Mouse (Mus musculus) WW6 (cell line): ENCODE results near the gene Fgfr2.
"Not testable (repeated sequence)": the region's sequence is repeated elsewhere in the genome, so short reads cannot be mapped to it uniquely, and the experiment has no call there.

ENCODE experiments used
- DNase-seq: peaks from one replicate; pipeline ENCODE4 v3.0.0-alpha.2; 2013; ENCODE audit warnings: low read depth, low spot score

Gene Fgfr2

GRCm38 (mm10) chr7:132458493-132458892, 664.7 kb downstream of the Fgfr2 start:
- no peak for DNase-seq

DNA sequence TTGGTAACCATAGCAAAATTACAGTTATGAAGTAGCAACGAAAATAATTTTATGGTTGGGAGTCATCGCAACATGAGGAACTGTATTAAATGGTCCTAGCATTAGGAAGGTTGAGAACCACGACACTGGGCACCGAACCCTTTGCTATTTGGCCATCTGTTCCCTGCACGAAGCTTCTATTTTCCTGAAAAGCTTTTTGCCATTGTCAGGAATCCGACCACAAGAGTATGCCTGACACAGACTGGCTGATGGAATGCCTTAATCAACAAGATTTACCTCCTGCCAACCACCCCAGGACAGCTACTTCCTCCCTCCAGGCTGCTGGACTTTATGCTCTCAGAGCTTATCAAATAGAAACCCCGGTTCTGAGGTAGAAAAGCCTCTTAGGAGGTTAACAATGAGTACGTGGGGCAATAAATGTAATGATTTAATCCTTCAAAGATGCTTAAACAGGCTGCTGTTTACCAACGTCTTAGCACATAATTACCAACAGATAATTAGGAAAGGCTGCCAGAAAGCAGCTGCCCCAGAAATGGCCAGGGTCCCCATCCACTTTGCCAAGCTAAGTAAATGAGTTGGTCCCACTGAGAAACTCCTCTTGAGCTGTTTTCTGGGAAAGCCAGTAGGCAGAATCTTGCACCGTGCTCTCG, 668.0 kb downstream of the Fgfr2 start:
- DNase-seq: no peak

DNA sequence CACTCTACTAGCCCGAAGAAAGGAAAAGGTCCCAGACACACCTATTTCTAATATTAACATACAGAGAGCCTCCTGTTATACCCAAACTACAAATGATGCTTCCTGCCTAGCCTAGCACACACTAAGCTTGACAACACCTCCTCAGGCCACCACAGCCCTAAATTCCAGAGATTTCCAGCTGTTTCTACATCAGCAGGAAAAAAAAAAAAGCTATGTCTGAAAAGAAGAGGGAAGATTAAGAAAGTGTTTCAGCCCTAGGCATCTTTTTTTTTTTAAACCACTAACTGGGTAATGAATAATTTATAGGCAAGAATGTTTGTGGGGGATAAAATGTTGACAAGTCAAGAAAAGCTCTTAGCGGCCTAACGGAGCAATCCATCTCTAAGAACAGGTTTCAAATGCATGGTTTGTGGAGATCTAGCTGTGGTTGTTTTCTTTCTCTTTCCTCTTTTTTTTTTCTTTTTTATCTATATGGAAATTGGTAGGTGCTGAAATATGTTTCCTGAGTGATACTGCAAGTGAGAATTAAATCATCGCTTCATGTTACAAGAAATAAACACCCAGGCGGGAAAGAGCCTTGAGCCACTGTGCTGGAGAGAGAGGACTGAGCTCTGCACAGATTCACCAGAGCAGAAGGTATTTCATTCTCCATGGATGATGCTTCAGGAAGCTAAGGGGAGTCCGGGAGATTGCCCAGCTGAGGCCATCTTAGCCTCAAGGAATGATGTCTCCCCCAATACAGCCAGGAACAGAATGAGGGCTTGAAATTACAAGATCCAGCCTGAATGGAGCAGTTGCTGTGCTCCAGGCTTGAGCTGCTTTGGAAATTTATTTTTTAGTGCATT, 673.0 kb downstream of the Fgfr2 start:
- DNase-seq: no peak

DNA sequence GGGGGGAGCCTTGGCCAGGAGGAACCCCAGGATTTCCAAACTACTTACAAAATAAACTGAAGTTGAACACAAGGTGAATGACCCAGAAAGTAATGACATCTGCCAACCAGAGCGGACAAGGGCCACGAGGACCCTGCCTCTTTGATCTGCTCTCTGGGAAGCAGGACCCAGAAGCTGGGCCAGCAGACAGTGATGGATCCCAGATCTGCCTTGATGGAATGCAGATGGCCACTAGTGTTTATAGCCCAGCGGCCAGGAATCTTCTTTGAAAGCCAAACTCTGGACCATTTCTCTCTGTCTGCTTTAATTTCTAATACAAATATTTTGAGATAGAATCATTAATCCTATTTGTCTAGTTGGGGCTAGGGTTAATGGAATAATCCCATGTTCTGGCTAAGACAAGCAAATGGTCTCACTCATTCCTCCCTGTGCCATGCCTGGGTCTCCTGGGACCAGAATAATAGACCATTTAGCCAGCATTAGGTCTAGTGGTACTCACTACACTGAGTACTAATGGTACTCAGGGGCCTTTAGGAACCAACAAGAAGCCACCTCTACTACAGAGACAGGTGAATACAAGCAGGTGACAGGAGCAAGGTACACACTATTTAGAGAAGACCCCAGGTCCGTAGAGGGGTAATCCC, 674.5 kb downstream of the Fgfr2 start:
- DNase-seq: no peak

GRCm38 (mm10) chr7:132447558-132447957, 675.6 kb downstream of the Fgfr2 start:
- no peak for DNase-seq

DNA sequence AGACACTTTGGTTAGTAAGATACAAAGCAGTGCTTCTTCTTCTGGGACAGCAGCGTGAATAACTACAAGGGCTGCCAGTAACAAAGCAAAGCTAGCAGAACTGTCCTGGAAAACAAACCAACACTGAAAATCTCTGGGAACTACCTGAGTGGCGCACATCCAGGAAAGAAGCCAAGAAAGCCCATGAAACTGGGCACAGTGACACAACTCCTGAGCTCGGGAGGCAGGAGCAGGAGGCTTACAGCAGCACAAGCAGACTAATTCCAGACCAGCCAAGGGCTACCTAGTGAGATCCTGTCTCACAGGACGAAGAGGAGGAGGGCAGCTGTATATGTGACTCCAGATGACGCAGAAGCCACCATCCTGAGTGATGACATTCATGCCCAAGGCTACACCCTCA, 676.3 kb downstream of the Fgfr2 start:
- no peak for DNase-seq

GRCm38 (mm10) chr7:132444221-132444620, 678.9 kb downstream of the Fgfr2 start:
- no peak for DNase-seq

GRCm38 (mm10) chr7:132443769-132444168, 679.4 kb downstream of the Fgfr2 start:
- DNase-seq: no peak

DNA sequence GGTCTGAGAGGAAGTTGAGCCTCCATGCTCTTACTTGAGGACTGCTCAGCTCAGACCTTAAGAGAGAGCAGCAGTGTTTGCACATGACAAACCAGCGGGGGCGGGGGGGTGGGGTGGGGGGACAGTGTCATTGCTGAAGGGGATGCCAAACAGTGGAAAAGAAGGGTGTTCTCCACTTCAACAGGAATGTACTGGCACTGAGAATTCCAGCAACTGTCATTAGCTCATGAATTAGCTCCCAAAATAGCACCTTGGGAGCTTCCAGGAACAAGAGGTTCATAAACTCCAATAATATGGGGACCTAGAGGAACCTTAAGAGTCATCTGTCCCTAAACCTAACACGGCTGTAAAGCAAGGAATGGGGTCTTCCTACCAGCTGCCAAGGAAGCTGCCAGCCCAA, 680.0 kb downstream of the Fgfr2 start:
- DNase-seq: no peak

GRCm38 (mm10) chr7:132442133-132442763, 680.9 kb downstream of the Fgfr2 start:
- not testable (repeated sequence) for DNase-seq

GRCm38 (mm10) chr7:132439916-132440315, 683.2 kb downstream of the Fgfr2 start:
- DNase-seq: no peak

DNA sequence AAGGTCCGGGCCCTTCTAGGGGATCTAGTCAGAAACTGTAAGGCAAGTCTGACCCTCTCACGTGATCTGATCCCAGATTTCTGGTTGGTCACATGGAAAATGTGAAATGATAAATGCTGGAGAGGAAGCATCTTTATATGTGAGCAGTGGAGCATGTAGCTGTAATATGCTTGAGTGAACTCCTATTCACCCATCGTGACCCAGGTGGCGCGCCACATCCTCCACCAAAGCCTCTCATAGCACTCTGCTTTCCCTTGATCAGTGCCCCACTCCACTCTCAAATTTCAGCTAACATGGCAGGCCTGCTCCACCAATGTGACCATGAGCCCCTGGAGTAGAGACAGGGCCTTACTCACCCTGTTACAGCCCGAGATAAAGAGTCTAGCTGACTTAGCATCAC, 685.1 kb downstream of the Fgfr2 start:
- no peak for DNase-seq

DNA sequence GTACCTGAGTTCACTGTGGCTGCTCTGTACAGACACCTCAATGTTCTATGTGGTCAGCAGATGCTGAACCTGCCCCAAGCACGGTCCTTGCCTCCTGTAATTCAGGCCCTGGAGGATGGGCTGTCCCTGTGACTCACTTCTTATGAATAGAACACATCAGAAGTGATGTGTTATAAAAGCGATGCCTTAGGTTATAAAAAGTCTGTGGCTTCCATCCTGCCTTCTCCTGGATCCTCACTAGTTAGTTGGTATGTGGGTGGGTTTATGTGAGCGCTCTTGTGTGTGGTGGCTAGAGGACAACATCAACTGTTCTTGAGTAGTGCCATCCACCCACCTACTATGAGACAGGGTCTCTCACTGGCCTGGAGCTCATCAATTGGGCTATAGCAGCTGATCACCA, 685.7 kb downstream of the Fgfr2 start:
- DNase-seq: no peak

- DNase-seq: no peak
Observed at GRCm38 (mm10) chr7:132435486-132436055, 687.6 kb downstream of the Fgfr2 start.

DNA sequence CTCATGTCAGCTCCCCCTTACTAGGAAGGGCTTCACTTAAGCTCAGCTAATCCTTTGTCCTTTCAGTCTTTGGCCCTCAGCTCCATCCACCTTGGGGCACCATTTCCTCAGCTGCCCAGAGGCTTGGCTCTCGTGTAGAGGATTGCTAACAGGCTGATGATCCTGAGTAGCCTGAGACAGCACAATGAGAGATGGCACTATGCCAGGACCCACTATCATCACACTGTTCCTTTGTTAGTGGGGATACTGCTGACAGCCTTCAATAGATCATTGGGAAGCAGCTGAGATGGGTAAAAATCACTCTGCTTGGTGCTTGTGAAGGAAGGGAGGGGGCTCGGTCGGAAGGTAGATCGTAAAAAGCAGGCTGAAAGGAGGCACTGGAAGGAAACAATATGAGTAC, 693.8 kb downstream of the Fgfr2 start:
- no peak for DNase-seq

- no peak for DNase-seq
Observed at GRCm38 (mm10) chr7:132428308-132428707, 694.8 kb downstream of the Fgfr2 start.

DNA sequence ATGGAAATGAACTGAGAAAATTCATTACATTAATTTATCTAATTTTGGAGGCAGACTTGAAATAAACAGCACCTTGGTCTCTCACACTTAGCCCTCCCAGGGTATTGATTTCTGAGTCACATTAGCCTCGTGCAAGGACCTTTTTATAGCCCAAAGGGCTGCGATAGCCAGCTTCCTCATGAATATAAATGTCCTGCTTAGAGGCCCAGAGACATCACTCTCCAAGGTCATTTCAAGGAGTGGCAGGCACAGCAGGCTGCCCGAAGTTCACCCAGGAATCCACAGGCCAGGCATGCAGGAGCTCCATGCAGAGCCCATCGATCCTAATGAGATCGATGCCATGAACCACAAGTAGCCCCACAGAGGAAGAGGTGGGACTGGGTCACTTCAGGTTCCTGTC, 697.1 kb downstream of the Fgfr2 start:
- DNase-seq: no peak

GRCm38 (mm10) chr7:132425364-132425999, 697.7 kb downstream of the Fgfr2 start:
- DNase-seq: no peak

GRCm38 (mm10) chr7:132423570-132423969, 699.6 kb downstream of the Fgfr2 start:
- no peak for DNase-seq

DNA sequence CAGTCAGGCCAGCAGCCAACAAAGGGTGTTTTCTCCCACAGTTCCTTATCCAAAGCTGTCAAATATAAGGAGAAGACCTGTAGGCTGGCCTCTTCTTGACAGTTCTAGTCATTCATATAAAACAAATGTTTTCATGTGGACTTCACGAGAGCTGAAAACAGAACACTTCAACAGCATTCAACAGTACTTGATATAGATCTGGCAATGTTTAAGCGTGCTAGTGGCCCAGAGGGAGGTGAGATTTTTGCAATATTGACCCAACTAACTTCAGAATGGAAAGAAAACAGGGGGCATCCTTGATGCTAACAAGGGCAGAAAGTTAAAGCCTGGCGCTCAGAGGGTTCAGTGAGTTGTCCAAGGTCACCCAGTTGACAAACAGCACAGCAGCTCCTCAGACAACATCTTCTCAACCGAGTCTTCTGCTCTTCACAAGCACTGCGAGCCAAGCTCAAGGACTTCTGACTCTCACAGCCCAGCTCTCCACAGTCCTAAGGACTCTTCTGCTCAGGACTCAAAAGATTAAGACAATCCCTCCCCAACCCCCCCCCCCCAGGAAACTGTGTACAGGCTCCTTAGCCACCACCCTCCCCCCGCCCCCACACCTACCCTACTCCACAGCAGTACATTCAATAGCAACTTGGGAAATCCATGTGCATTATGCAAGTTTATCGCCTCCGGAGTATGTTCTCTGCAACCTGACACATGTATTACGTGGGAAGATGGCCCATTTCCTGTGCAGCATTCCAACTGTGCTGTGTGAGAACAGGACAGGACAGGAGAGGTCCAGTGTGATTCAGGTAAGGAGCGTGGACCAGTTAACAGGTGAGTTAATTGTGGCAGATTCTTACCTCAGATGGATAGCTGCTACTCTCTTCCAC, 703.5 kb downstream of the Fgfr2 start:
- no peak for DNase-seq
